Mouse (Mus musculus): ENCODE data around the gene Ahnak2.
A peak's percentile ranks its signal among the peaks of the same experiment; 100 is the strongest.

Gene Ahnak2

DNA sequence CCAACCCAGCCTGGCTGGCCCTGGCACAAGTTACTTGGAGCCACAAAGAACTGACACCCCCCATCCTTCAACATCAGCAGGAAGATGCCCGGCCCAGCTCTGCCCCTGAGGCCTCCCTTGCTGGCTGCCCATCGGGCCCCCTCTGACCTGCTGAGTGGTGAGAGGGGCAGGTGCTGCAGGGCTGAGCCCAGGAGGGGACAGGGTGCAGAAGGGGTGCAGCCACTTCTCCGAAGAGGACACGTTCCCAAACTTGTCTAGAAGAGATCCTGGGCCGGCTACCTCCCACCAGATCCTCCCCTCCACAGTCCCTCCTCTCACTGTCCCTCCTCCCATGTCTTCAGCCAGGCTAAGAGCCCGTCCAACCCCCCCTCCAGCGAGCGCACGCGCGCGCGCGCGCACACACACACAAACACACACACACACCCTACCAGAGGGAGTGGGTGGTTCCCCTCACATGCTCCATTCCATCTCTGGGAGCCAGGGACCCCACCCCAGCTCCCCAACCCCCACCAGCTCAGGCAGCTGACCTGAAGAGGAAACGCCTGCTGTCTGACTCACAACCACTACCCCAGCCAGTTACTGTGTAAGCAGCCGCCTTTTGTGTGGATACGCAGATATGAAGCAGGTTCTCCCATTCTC is 6.9 kb downstream of the Ahnak2 start:
- DNase-seq = no peak

DNA sequence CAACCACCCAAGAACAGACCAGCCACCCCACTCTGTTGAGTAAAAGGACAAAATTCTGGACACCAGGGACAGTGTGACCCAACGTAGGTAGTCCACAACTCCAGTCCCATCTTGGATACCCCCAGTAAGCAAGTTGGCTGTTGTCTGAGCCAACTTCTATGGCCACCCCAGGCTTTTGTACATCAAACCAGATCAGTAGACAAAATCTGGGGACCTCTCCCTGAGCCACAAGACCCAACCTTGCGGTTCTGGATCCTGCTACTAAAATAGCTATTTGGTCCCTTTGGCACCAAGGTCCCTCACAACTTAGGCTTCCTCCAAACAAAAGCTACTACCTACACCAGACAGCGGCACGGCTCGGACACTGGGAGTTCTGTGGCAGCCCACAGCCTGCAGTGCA is 7.5 kb downstream of the Ahnak2 start:
- DNase-seq = no peak

DNA sequence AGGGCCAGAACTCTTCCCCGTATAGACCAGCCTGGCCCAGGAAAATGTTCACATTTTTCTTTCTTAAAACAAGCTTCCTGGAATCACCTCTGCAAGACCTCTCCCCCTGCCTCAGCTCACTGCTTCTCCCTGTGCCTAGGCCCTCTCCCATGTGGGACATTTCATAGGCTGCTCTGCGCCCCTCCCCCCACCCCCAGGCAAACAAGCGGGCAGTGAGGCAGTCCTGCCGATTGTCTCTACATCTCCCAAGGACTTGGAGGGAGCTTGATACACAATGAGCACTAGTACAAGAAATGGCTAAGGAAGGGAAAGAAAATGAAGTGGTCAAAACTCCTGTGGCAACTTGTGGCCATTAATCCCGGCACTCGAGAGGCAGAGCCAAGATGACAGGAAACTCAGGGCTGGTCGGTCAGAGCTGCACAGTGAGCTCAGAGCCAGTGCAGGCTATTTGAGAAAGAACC is 8.1 kb downstream of the Ahnak2 start:
- no peak for DNase-seq

DNA sequence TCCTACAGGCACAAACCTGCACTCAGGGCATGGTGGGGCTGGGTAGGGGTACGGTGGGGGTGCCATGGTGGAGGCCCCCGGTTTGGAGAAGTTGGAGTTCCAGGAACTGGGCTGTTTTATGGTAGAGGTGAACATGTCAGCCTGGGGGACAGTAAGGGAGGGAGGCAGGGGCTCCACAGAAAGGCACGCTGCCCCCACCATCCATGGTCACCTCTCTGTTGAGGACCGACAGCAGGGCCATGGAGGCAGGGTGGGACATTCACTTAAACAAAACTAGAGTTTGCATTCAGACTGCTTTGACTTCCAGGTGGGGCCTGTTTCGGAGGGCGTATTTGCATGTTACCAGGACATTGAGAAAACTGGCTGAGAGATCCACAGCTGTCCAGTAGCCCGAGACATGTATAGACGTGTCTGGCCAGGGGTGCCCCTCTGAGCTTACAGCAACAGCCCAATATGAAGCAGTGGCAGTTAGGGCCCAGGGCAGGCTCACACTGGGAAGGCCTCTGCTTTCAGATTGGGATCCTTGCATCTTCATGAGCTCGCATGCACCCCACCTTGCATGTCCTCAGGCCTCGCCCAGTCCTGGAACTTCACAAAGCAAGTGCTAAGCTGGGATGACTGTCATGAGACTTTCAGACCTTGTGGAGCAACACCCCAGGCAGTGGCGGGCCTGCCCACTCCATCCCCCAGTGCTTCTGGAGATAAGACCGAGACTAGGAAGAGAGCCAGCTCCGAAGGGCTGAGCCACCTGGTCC is 8.7 kb downstream of the Ahnak2 start:
- no peak for DNase-seq

DNA sequence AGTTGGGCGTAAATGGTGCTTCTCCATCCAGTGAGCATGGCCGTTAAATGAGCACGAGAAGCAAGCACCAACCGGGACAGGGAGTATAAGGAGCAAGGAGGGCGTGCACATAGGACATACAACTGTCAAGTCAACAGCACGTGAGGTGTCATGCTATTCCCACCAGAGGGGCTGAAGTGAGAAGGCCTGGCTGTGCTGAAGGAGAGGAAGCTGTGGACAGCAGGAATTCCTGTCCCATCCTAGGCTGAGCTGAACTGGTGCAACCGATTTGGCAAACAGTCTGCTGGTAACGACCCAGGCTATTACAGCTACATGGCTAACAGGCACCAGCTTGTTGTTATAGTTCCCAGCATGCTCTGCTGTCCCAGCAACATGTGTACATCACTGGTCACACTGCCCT is 11.4 kb downstream of the Ahnak2 start:
- no peak for DNase-seq

DNA sequence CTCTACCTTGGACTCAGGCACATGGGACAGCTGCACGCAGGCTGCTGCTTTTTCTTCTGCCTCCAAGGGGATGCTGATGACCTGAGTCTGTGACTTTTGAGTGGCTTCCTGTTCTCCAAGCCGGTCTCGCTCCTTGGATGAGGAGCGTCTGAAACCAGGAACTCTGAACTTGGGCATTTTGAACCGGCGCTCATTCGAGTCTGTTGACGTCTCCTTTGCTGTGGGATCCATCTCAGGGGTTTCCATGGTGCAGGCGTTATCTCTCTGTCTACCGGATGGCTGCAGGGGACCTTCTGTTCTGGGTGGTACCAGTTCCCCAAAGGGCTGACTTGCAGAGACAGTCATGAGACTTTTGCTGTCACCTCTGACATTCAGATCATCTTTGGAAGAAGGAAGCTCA is 28.0 kb downstream of the Ahnak2 start:
- DNase-seq = no peak

DNA sequence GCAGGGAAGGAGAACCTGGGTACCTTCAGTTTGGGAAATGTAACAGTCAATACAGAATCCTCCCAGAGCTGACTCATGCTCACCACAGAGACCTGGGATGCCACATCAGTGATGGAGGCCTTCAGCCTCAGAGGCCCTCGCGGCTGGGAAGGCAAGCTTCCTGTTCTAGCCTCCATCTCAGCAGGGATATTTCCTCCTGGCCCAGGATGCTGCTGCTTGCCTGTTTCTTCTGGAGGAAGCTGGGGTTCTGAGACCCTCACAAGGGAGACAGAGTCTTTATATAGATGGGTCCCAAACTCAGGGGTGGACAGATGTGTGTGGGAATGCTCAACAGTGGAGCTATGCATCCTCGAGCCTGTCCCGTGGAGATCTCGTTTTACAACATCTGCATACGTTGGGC is 28.4 kb downstream of the Ahnak2 start:
- DNase-seq = no peak

DNA sequence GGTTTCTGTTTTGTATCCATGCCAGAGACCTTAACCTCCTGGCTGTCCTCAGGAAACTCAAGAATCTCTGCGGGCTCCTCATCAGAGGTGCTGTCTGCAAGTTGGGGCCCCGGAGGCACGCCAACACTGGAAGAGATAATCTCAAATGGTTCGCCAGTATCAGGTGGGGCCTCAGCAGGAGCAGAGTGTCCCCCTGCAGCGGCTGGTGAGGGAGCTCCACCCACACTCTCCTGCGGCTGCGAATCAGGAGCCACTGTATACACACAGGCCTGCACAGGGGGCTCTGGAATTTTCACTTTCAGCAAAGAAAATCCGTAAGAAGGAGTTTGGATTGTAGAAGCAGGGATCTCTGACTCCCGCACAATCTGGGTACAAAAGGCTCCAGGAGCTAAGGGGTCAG is 29.1 kb downstream of the Ahnak2 start:
- DNase-seq = no peak

DNA sequence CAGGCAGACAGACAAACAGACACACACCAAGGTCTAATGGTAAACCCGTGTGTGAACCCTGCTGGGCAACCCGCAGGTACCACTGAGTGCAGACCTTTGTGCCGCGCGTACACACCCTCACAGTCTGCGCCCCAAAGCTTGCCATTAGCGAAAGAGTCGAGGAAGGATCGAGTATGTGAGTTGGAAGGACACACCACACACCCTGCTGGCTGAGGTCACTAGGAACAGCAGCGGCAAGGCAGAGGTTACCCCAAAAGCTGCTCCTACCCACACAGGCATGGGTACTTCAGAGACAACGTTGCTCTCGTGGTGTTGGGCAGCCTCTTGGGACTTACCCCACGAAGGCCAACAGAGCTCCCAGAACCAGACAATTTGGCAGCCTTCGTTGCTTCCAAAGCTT is 30.2 kb downstream of the Ahnak2 start:
- DNase-seq = no peak

DNA sequence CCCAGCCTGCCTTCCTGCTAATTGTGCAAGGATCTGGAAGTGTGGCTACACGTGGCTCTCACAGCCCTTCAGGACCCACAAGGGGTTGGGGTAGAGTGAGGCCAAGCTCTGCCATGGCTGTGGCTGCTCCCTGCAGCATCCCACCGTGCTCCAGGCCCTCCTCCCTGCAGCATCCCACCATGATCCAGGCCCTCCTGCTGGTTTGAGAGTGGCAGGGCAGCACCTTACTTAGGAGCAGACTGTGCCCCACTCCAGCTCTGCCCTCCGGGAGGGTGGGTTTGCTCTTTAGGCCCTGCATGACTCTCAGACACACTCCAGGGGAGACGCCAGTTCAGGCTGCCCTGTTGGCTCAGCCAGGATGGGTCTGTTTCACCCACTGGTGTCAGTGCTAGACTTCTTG is 32.1 kb downstream of the Ahnak2 start:
- no peak for DNase-seq

DNA sequence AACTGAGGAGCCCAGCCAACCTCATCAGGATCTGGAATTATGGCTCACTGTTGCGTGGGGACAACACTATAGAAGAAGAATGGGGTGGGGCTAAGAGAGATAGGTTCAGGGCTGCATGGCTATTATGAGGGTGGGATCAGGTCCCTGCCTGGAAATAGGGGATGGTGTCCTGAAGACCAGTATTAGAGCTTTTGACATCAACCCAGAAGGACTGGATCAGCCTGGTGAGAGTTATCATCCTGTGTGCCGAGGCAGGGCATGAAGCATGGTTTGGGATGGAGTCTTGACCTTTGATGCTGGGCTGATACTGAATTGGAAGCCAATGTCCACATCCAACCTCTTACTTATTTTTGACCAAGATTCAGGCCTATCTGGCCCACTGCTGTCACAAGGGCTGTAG is 32.7 kb downstream of the Ahnak2 start:
- DNase-seq = no peak

DNA sequence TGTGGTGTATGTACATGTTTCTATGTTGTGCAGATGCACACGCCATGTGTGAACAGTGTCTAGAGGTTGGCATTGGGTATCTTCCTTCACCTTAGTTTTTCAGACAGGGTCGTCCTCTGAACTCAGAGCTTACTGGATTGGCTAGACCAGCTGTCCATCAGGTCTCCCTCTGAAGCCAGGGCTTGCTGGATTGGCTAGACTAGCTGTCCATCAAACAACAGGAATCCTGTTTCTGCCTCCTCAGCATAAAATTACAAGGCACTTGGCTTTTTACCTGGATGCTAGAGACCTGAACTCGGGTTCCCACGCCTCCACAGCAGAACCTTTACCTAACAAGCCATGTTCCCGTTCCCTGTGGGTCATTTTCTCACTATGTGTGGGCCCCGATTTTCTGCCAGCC is 33.4 kb downstream of the Ahnak2 start:
- no peak for DNase-seq

DNA sequence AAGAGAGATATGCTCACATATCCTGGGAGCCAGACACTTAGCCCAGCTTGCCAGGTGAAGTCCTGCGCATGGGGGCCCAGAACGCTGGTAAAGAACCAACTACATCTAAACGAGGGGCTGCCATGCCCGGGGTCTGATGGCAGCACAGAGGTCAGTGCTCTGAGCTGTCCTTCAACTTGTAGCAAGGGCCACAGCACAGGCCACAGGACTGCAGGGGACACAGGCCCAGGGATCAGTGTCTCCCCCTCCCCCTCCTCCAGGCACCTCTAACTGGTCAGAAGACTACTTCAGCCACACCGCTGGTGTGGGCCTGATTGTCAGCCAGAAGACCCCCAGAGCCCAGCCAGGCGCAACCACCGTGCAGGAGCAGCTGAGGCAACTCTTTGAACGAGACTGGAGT is 34.3 kb downstream of the Ahnak2 start:
- DNase-seq = no peak

DNA sequence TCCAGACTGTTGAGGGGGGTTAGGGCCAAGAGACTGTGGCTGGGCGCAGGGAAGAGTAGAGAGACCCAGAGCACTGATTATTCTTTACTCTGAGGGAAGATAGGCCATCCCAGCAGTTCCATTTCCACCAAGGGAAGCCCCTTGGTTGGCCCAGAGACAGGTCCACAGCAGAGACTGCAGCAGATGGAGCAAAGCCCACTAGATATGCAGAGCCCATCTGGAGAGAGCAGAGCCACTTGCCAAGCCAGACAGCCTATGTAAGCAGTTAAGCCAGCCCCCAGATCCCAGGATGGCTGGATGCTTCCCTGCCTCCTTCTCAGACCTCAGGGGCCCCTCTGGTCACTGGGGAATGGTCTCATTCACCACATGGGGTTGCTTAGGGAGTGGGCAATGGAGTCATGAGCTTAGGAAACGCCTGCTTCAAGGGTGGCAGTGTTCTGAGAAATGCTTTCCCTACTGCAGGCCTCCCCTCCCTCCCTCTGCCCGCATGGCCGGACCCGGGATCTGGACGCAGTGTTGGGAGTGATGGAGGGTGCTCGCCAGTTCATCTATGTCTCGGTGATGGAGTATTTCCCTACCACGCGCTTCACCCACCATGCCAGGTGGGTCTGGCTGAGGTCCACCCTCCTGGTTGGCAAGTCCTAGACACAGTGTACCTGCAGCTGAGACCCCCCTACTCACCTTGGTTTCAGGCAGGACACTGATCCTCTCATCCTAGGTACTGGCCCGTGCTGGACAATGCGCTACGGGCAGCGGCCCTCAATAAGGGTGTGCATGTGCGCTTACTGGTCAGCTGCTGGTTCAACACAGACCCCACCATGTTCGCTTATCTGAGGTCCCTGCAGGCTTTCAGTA is 35.2 kb downstream of the Ahnak2 start:
- DNase-seq = no peak

DNA sequence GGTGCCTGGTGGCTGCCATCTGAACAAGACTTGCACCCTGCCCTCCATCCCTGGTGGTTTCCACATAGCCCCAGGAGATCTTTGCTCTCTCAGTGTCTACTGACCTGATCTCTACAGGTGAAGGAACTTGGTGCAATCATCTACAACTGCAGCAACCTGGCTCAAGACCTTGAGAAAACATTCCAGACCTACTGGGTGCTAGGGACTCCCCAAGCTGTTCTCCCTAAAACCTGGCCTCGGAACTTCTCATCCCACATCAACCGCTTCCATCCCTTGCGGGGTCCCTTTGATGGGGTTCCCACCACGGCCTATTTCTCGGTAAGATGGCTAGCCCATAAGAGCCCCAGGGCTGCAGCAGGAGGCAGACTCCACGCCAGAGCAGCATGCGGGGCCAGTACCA is 35.9 kb downstream of the Ahnak2 start:
- no peak for DNase-seq

DNA sequence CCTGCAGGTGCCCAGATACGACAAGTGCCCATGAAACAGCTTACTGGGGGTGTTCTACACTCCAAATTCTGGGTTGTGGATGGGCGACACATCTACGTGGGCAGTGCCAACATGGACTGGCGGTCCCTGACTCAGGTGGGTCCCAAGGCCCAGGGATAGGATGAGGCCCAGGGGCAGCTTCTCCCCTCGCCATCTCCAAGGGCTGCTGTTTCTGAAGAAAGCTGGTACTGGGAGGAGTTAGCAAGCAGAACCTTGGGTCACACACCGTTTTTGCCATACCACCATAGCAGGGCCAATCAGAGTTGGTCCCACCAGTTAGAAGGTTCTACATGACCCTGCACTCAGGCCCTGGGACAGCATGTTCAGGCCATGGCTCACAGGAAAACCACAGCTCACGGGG is 37.5 kb downstream of the Ahnak2 start:
- DNase-seq = no peak

DNA sequence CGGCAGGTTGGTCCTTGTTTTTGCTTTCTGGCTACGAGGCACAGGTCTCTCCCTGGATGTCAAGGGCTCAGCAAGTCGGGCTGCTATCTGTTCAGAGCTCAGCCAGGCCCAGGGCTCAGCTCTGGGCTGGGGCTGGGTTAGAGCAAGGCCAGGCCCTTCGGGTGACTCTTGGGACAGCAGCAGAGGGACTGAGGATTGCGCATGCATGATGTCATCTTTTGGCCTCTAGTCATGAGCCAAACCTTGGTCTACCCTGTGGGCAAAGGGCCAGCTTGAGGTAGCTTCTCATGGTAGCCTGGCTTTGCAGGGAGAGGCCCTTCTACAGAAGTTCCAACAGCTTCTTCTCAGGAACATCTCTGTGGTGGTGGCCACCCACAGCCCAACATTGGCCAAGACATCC is 38.3 kb downstream of the Ahnak2 start:
- DNase-seq = no peak

DNA sequence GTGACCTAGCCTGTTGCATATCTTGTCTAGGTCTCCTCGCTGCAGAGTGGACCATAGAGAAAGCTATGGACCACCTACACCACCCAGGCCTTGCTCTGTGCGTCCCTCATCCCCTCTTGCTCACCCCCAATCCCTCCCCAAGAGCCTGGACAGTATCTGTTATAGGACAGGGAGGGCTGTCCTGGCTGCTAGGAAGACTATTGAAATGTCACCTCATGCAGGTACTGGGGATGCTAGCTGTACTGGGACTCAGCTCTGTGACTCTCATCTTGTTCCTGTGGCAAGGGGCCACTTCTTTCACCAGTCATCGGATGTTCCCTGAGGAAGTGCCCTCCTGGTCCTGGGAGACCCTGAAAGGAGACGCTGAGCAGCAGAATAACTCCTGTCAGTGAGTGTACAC is 39.3 kb downstream of the Ahnak2 start:
- DNase-seq = no peak

DNA sequence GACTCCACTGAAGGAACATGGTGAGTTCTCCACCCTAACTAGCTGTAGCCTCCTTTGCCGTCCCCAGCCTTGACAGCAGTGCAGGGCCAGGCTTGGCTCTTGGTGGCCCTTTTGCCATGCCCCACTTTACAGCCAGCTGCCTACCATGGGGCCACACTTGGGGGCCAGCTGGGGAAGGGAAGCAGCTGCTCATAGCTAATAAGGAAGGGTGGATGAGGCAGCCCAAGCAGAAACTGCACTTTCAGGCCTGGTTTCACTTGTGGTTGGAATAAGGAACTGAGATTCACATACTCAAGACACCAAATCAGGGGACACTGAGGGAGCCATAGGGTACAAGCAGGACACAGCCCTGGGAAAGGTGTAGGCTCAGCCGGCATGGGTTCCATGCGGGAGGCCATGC is 40.4 kb downstream of the Ahnak2 start:
- DNase-seq = no peak

DNA sequence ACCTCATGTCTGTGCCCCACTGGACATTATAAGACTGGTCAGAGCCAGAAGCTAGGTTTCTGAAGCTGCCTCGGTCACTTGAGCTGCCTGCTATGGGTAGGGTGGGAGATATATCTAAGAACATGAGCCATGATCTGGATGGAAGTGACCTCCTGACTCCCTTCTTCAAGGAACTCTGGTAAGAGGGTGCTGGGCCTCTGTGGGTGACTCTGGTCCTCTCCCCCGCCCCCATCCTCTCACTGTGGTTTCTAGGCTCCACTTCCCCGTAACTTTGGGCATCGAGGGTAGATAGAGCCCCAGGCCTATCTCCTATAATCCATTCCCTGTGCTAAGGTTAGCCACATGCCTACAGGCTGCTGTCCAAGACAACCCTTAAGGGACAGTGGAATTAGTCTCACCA is 41.0 kb downstream of the Ahnak2 start:
- no peak for DNase-seq

DNA sequence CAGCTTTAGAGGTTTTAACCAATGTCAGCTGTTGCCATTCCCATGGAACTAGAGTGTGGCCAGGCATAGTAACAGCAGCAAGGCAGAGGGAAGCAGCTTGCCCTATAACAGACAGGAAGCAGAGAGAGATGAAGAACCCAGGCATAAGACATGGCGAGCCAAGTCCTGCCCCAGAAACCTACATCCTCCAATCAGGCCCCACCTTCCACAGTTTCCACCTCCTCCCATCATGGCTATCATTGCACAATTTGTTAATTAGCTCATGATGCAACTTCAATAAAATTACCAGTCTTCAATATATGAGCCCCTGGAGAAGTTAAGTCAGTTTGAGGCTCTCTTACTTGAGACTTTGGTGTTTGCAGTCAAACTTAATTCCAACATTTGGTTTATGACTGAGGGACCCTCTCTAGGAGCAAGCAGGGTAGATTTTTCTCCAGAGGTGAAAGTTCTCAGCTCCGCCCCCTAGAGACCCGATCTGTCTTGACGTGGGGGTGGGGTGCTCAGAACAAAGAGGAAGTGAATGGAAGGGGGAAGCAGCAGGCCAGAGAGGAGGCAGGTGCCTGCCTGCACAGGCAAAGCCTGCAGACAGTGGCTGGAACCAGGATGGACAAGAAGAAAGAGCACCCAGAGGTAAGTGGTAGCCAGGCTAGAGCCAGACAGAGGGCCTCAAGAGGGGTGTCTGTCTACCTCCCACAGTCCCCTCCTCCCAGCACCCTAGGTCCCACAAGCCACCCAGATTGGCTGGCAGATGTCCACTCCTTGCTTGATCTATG is 42.1 kb downstream of the Ahnak2 start, which contains the start of gene Pld4:
TSS of gene Pld4 (plus strand) at position 502 of the 773 bp plus-strand sequence.
- DNase-seq = peak; percentile 1

DNA sequence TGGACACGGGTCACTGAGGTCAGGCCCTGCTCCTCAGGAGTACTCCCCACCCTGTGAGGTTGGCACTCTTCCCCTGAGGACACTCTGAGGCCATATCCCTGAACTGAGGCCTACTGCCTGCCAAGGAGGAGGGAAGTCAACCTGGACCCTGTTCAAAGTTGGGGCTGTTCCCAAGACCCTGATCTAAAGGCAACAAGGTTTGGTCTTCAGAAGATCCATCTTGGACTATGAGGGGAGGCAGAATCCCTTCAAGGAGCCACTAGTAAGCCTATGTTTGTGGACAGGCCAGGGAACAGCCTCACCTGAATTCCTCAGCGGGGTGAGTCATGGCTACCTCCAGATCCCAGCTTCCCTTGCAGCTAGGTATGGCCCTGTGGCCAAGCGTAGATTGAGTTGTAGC is 43.0 kb downstream of the Ahnak2 start:
- DNase-seq = no peak

DNA sequence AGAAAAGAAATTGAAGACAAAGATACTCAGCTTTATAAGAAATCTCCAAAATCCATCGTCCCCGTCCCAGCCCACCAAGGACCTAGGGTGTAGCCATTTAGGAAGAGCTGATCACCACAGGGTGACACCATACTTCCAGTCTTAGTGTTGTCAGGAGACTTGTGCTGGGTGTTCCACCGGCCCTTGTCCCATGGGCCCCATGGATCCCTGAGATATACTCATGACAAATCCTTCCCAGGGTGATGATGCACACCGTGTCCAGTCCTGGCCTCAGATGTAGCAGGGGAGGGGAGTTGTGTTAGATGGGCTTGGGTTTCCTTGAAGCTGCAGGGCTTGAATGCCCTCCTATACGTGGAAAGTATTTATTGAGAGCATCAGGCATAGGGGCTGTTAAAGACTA is 44.6 kb downstream of the Ahnak2 start:
- DNase-seq = no peak
